Mouse (Mus musculus) 3T3-L1 (cell line): Measurements from ENCODE around the gene Adamts2.

ENCODE experiments used
- DNase-seq: peaks from one replicate; pipeline ENCODE4 v3.0.0-alpha.2; 2015; ENCODE audit warnings: low read depth, low spot score

Gene Adamts2

DNA sequence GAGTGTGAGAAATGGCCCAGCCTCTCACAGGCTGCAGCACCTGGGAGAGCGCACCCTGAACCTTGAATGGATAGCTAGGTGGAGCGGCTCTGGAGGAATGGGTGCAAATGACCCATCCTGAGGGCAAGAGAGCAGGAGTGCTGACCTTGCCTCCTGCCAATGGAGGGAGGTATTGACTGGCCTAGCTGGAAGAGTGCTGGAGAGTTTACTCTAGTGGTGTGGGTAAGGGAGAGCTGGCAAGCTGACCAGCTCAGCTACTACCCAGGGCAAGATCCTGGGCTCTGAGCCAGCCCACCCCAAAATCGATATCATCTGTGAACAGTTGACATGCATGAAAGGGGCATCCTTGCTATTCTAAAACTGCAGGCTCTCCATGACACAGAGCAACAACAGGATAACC lies 244.1 kb downstream of the Adamts2 start:
- no peak for DNase-seq

DNA sequence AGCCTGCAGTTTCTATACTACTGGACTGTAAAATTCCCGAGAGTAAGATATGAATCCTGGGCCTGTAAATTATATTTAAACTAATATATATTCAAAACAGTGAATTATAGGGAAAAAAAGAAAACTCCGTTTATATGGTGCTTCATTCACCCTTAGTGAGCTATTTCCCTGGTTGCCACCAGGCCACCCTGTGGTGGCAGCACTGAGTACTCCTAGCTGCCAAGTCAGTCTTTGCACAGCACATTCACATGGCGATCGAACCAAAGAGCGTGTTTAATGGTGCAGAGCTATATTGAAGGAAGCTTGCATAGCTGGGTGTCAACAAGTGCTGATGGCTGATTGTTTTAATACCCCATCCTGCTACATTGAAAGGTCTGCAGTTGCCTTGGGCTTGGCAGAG lies 245.2 kb downstream of the Adamts2 start:
- no peak for DNase-seq

DNA sequence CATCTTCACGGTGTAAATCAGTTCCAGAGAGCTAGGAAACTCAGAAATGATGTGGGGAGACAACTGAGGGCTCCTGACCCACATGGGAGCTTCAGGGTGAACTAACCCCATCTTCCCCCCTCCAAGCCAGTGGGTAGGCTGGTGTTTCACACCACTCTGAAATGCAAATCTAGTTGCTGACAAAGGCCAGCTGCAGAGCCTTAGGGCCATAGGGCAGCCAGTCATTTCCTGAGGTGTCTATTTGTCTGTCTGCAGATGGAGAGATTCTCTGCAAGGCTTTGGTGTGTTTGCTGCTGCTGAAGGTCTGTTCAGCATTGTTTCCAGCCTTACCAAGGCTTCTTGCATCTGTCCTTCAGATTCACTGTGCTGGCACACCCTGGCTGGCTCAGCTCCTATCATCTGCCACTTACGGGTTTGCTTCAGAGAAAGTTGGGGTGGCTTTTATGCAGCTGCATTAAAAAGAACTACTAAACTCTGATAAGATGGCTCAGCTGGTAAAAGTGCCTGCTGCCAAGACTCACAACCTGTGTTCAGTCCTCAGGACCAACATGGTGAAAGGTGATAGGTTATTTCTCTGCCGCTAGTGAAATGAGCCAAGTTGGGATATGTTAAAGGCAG lies 246.7 kb downstream of the Adamts2 start:
- no peak for DNase-seq

DNA sequence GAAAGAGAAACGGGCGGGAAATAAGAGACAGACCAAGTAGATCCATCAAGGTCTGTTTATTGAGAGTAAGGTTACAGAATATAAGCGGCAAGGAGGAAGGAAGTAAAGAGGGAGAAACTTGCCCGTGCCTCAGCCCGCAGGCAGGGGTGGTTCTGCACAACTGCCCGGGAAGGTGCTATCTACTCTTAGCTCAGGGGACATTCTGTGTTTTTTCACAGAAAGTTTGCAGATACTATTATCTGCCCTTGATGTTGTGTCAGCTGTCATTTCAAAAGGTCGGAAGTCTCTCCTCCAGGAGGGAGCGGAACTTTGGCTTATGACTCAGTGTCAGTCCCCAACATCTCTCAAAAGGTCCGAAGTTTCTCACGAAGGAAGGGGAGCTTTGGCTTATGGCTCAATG lies 247.4 kb downstream of the Adamts2 start:
- DNase-seq, result no peak

DNA sequence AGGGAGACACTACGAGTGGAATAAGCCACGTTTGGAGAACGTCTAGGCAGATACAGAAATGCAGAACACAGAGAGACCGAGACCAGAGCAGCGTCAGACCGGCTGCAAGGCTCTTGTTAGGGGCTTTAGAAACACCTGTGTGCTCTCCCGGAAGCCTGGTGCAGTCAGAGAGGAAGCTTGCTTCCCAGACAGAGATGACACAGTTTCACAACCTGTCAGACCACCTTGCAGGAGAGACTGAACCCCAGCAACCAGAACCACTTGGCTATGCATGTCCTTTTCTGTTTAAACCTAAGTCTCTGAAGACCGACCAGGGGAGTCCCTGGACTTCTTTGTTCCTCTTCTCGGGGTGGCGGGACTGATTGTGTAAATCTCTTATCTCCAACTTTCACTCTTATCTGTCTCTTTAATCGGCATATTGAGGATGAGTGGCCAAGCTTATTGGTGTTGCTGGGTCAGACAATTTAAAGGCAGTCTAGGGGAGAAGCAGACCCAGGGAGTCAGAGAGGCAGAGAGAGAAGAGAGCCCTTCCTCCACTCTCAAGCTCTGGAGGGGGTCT lies 248.4 kb downstream of the Adamts2 start, which contains the start of gene Grm6:
Gene Grm6, plus strand, starts transcription at position 509 of the 559 bp plus-strand sequence.
- no peak for DNase-seq

DNA sequence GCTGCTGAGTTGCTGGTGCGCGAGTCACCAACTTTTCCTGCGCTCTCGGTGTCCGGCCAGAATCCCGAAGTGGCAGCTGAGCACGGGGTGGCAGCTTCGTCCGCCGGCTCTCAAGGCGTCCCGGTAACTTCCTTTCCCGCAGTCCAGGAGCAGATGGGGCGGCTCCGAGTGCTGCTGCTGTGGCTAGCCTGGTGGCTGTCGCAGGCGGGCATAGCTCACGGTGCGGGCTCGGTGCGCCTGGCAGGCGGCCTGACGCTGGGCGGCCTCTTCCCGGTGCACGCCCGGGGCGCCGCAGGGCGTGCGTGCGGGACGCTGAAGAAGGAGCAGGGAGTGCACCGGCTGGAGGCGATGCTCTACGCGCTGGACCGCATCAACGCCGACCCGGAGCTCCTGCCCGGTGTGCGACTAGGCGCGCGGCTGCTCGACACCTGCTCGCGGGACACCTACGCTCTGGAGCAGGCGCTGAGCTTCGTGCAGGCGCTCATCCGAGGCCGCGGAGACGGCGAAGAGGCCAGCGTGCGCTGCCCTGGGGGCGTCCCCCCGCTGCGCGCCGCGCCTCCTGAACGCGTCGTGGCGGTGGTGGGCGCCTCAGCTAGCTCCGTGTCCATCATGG lies 249.2 kb downstream of the Adamts2 start:
- no peak for DNase-seq
